Mouse (Mus musculus) cerebellum, adult 9-11 months (tissue): ENCODE measurements around the gene Nfkb2.

Experiments
- DNase-seq: peaks from one replicate; pipeline ENCODE4 v3.0.0; 2022

Nfkb2 gene

GRCm38 (mm10) chr19:46309651-46310305, 5.7 kb downstream of the Nfkb2 start:
- DNase-seq = peak; percentile 66

GRCm38 (mm10) chr19:46310312-46310865, 6.3 kb downstream of the Nfkb2 start:
- peak; percentile 50 for DNase-seq

- DNase-seq = peak; percentile 36
Measured at GRCm38 (mm10) chr19:46311341-46311740, 7.2 kb downstream of the Nfkb2 start.

DNA sequence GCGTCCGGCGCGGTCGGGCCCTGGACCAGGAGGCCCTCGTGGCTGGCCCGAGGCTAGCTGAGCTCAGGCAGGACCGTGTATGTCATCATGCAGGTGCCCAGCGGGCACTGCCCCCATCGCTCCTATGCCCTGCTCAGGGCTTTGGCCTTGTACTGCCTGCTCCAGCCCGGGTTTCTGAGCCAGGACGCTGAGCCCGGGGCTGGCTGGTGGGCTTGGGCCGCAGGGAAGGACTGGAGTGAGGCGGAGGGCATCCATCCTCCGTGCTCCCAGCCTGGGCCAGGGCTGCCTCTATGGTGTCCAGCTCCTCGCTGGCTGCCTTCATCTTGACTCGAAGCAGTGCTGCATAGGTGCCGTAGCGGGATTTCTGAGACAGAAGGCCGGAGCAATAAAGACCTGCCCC, 8.4 kb downstream of the Nfkb2 start:
- peak; percentile 39 for DNase-seq

GRCm38 (mm10) chr19:46313116-46313515, 9.0 kb downstream of the Nfkb2 start:
- peak; percentile 37 for DNase-seq

DNA sequence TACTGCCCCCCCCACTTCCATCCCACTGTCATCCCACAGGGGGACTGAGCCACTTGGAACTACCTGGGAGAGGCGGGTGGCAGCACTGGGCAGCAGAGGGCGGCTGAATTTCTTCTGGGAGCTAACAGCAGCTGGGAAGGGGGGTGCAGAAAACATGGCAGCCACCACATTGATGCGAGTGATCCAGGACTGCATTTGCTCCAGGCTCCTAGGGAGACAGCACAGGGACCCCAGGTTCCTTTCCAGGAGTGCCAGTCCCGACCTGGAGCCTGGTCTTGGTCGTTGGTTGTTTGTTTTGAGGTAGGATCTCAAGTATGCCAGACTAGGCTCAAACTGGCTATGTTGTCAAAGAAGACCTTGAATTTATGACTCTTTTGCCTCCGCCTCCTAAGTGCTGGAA, 9.5 kb downstream of the Nfkb2 start:
- DNase-seq = peak; percentile 23

GRCm38 (mm10) chr19:46314151-46314601, 10.1 kb downstream of the Nfkb2 start:
- DNase-seq = peak; percentile 63

GRCm38 (mm10) chr19:46314872-46315742, 11.0 kb downstream of the Nfkb2 start:
- peak; percentile 50 for DNase-seq

- DNase-seq = peak; percentile 34
Measured at GRCm38 (mm10) chr19:46315752-46316610, 11.9 kb downstream of the Nfkb2 start.

DNA sequence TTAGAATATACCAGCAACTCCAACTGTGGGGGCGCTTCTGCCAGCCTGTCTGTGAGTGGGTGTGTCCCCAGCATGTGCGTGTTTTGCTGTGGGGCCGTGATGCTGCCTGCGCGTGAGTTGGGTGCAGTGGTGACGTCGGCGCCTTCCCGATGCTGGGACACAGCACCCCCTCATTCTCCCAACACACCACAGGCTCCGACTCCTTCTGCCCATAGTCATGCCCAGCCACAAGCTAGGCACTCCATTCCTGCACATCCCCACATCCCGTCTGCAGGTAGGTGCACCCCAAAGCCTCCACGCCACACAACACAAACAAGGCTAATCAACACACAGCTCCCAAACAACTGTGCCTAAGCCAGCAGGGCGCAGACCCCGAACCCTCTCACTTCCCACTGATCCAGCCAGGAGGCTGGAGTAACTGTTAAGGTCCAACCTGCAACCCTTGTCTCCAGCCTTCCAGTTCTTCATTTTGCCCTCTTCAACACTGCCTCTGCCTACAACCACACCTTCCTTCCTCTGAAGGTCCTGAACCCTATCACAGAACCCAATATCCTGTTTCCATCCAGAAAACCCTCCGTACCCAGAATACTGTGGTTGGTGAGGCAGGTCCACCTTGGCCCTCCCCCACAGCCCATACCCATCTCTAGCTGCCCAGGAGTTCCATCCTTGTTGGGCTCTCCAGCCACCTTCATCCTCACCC, 12.9 kb downstream of the Nfkb2 start:
- DNase-seq = peak; percentile 58

- DNase-seq = peak; percentile 45
Measured at GRCm38 (mm10) chr19:46317546-46317885, 13.4 kb downstream of the Nfkb2 start.

GRCm38 (mm10) chr19:46318031-46318471, 13.9 kb downstream of the Nfkb2 start:
- peak; percentile 75 for DNase-seq

DNA sequence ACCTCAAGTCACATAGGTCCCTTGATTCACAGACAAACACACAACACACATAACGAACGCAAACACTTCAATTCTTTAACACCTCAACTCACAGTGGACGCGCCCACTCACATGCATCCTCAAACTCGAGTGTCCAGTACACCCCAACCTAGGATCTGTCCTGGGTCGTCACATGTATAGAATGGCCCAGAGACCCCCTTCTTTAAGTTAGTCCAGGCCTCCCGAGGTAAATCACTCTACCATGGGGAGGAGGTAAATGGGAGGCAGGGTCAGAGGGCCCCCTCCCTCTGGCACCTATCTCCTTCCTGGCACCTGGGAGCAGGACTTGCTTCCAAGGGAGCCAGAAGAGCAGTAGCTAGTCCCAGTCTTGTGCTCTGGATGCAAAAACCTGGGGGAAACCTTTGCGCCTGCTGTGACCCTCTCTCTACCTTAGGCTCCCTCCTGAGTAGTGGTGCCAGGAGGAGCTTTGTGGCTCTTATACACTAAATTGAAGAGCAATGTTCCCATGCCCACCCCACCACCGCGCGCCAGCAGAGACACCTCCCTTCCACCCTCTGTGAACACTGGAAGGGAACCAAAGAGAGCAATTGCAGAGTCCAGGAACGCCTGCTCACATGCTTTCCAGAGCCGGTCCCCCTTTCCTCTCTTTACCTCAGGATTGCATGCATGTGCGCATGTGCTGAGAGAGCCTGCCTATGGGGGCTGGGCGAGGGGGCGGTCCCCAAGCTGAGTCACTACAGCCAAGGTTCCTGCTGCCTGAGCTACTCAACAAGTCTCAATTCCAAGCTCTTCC, 14.7 kb downstream of the Nfkb2 start:
- peak; percentile 84 for DNase-seq

GRCm38 (mm10) chr19:46320076-46320785, 16.1 kb downstream of the Nfkb2 start:
- DNase-seq = peak; percentile 59

DNA sequence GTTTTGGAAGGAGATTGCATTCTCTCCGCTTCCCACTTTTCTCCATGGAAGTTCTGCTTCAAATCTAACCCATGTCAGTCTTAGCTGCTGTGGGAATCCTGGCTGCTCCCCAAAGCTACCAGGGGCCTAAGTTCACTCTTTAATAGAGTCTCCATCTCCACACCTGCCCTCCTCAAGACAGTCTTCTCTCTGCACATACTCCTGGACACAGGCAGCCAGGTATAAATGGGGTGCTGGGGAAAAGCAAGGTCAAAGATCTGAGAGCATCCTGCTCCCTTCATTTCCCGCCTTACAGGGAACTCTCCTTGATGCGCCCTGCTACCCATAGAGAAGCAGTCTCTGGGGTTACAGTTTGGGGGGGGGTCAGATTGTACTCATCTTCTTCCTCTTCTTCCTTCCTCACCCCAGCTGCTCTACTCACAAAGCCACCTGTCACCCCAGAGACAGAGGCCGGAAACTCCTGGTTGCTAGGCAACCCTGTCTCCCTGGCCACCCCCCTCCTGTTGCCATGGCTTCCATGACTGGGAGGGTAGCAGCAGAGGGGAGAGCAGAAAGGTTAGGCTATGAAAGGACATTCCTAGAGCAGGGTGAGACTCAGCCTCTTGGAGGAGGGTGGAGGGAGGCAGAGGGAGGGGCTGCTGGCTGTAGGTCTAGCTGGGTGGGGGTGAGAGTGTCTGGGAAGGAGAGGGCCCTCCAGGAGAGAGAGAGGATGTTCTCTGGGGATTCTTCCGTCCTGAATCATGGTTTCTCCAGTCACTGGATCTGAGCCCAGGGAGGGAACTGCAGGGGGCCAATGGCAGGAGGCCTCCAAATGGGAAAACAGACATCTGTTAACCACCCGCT, 17.2 kb downstream of the Nfkb2 start:
- DNase-seq = peak; percentile 89

GRCm38 (mm10) chr19:46322144-46322995, 18.2 kb downstream of the Nfkb2 start:
- DNase-seq = peak; percentile 75

DNA sequence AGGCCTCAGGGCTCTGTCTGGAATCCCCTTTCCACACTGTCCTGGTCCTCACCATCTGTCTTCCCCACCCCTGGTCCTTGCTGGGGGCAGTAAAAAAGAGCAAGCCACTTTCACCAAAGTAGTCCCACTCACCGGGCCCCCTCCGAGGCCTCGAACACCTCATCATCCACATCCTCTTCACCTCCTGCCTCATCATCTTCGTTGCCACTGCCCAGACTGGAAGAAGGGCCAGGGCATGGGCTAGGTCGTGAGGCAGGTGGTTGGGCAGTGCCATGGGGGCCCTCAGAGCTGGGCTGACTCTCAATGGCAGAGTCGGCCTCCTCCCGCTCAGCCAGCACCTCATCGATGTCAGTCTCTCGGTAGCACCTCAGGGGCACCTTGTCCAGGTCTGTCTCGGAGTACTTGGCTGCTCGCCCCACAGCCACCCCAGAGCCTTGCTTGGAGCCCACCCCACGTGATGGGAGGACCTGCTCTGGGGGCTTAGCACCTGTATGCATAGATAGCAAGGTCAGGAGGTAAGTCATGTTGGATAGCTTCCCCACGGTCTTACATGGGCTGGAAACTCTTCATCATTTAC, 19.0 kb downstream of the Nfkb2 start:
- DNase-seq = peak; percentile 75

GRCm38 (mm10) chr19:46323716-46324115, 19.6 kb downstream of the Nfkb2 start:
- DNase-seq = peak; percentile 58
